Mouse (Mus musculus) heart, postnatal 0 days (tissue): Measurements from ENCODE around the gene Rdx.

ENCODE experiments used
- CTCF ChIP-seq: IDR thresholded peaks from 2 replicates; pipeline ENCODE4 v1.5.1; 2016; ENCODE audit warnings: antibody characterized with exemption, control low read depth, low read depth
- EP300 ChIP-seq: IDR thresholded peaks from 2 replicates; pipeline ENCODE4 v1.6.1; 2016; ENCODE audit warnings: antibody characterized with exemption, low read depth

DNA sequence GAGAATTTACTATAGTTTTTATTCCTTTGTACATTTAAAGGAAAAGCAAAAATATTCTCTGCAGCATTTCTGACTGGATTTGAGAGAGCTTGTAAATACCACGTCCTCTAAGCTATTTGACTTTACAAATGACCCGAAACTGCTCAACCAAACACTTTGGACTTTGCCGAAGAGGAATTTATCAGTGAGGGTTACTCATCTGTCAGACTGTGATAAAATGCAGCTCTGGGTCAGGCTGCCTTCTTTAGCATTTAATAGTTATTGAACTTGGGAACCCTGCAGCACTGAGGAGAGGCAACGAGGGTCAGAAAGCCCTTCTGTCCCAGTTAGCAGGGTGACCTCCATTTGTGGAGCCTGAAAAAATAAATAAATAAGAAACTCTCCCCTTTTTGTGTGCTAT is 43.5 kb upstream of the Rdx start:
- TF ChIP-seq CTCF, result no peak
- TF ChIP-seq EP300, result no peak
